Mouse (Mus musculus): ENCODE data around the gene Gpc3. TPM values are rescaled to one million over a fixed set of nuclear protein-coding genes. Genes with fewer than 3 reads are reported as not detected.

Gpc3 gene
- polyA plus RNA-seq, 1 experiment: 3.2 TPM

GRCm38 (mm10) chrX:52340251-52340650 is 273.5 kb downstream of the Gpc3 start:
- H3K4me1 ChIP-seq (ENCODE audit: control insufficient read depth, insufficient read depth, low read length): no peaks in the 10 kb centered on the region
- TF ChIP-seq POLR2A (IDR thresholded peaks at IDR 0.05; ENCODE audit: extremely low read depth, insufficient read depth, low read length): no peak
- H3K4me3 ChIP-seq (ENCODE audit: insufficient read depth, low read length): no peak overlapping the region
- no peak overlapping the region for H3K27ac ChIP-seq (ENCODE audit: insufficient read depth, low read length)

GRCm38 (mm10) chrX:52321791-52322190 is 292.0 kb downstream of the Gpc3 start:
- Histone ChIP-seq H3K4me1 (ENCODE audit: control insufficient read depth, insufficient read depth, low read length) (no peaks in the 10 kb centered on the region), H3K27ac (ENCODE audit: insufficient read depth, low read length) (no peak overlapping the region), H3K4me3 (ENCODE audit: insufficient read depth, low read length) (no peak overlapping the region)
- no peak for TF ChIP-seq CTCF (IDR thresholded peaks at IDR 0.05; ENCODE audit: extremely low read depth, insufficient read depth, low read length)
- TF ChIP-seq POLR2A (IDR thresholded peaks at IDR 0.05; ENCODE audit: extremely low read depth, insufficient read depth, low read length): no peak

- no peak overlapping the region for H3K27ac ChIP-seq (ENCODE audit: insufficient read depth, low read length)
- no peak overlapping the region for H3K4me3 ChIP-seq (ENCODE audit: insufficient read depth, low read length)
- TF ChIP-seq POLR2A (IDR thresholded peaks at IDR 0.05; ENCODE audit: extremely low read depth, insufficient read depth, low read length) (no peak), CTCF (IDR thresholded peaks at IDR 0.05; ENCODE audit: extremely low read depth, insufficient read depth, low read length) (no peak)
- H3K4me1 ChIP-seq (ENCODE audit: control insufficient read depth, insufficient read depth, low read length): no peaks in the 10 kb centered on the region
These were observed 293.1 kb downstream of the Gpc3 start for GRCm38 (mm10) chrX:52320653-52321052.

GRCm38 (mm10) chrX:52310976-52311375 is 302.8 kb downstream of the Gpc3 start:
- no peaks in the 10 kb centered on the region for H3K4me1 ChIP-seq (ENCODE audit: control insufficient read depth, insufficient read depth, low read length)
- H3K27ac ChIP-seq (ENCODE audit: insufficient read depth, low read length): no peak overlapping the region
- no peak overlapping the region for H3K4me3 ChIP-seq (ENCODE audit: insufficient read depth, low read length)
- no peak for TF ChIP-seq POLR2A (IDR thresholded peaks at IDR 0.05; ENCODE audit: extremely low read depth, insufficient read depth, low read length)
- no peak for TF ChIP-seq CTCF (IDR thresholded peaks at IDR 0.05; ENCODE audit: extremely low read depth, insufficient read depth, low read length)

GRCm38 (mm10) chrX:52305226-52305625 is 308.5 kb downstream of the Gpc3 start:
- Histone ChIP-seq H3K27ac (ENCODE audit: insufficient read depth, low read length) (no peak overlapping the region), H3K4me3 (ENCODE audit: insufficient read depth, low read length) (no peak overlapping the region), H3K4me1 (ENCODE audit: control insufficient read depth, insufficient read depth, low read length) (no peaks in the 10 kb centered on the region)
- TF ChIP-seq POLR2A (IDR thresholded peaks at IDR 0.05; ENCODE audit: extremely low read depth, insufficient read depth, low read length) (no peak), CTCF (IDR thresholded peaks at IDR 0.05; ENCODE audit: extremely low read depth, insufficient read depth, low read length) (no peak)

- TF ChIP-seq CTCF (IDR thresholded peaks at IDR 0.05; ENCODE audit: extremely low read depth, insufficient read depth, low read length): no peak
- TF ChIP-seq POLR2A (IDR thresholded peaks at IDR 0.05; ENCODE audit: extremely low read depth, insufficient read depth, low read length): no peak
- no peak overlapping the region for H3K4me3 ChIP-seq (ENCODE audit: insufficient read depth, low read length)
- no peak overlapping the region for H3K27ac ChIP-seq (ENCODE audit: insufficient read depth, low read length)
- H3K4me1 ChIP-seq (ENCODE audit: control insufficient read depth, insufficient read depth, low read length): no peaks in the 10 kb centered on the region
These were observed 325.0 kb downstream of the Gpc3 start for GRCm38 (mm10) chrX:52288792-52289191.

- TF ChIP-seq CTCF (IDR thresholded peaks at IDR 0.05; ENCODE audit: extremely low read depth, insufficient read depth, low read length) (no peak), POLR2A (IDR thresholded peaks at IDR 0.05; ENCODE audit: extremely low read depth, insufficient read depth, low read length) (no peak)
- no peaks in the 10 kb centered on the region for H3K4me1 ChIP-seq (ENCODE audit: control insufficient read depth, insufficient read depth, low read length)
- H3K4me3 ChIP-seq (ENCODE audit: insufficient read depth, low read length): no peak overlapping the region
- H3K27ac ChIP-seq (ENCODE audit: insufficient read depth, low read length): no peak overlapping the region
These were observed 325.8 kb downstream of the Gpc3 start for GRCm38 (mm10) chrX:52287944-52288343.

- TF ChIP-seq CTCF (IDR thresholded peaks at IDR 0.05; ENCODE audit: extremely low read depth, insufficient read depth, low read length) (no peak), POLR2A (IDR thresholded peaks at IDR 0.05; ENCODE audit: extremely low read depth, insufficient read depth, low read length) (no peak)
- no peaks in the 10 kb centered on the region for H3K4me1 ChIP-seq (ENCODE audit: control insufficient read depth, insufficient read depth, low read length)
These were observed 331.7 kb downstream of the Gpc3 start for GRCm38 (mm10) chrX:52282070-52282469.

GRCm38 (mm10) chrX:52281103-52281900 is 332.4 kb downstream of the Gpc3 start:
- no peaks in the 10 kb centered on the region for H3K4me1 ChIP-seq (ENCODE audit: control insufficient read depth, insufficient read depth, low read length)
- TF ChIP-seq POLR2A (IDR thresholded peaks at IDR 0.05; ENCODE audit: extremely low read depth, insufficient read depth, low read length): no peak
- TF ChIP-seq CTCF (IDR thresholded peaks at IDR 0.05; ENCODE audit: extremely low read depth, insufficient read depth, low read length): no peak
- H3K4me3 ChIP-seq (ENCODE audit: insufficient read depth, low read length): no peak overlapping the region
- H3K27ac ChIP-seq (ENCODE audit: insufficient read depth, low read length): no peak overlapping the region

More at GRCm38 (mm10) chrX:52282070-52282469, 331.7 kb downstream of the Gpc3 start:
- no peak overlapping the region for H3K4me3 ChIP-seq (ENCODE audit: insufficient read depth, low read length)
- no peak overlapping the region for H3K27ac ChIP-seq (ENCODE audit: insufficient read depth, low read length)

GRCm38 (mm10) chrX:52278687-52279359 is 334.9 kb downstream of the Gpc3 start:
- Histone ChIP-seq H3K27ac (ENCODE audit: insufficient read depth, low read length) (no peak overlapping the region), H3K4me1 (ENCODE audit: control insufficient read depth, insufficient read depth, low read length) (no peaks in the 10 kb centered on the region), H3K4me3 (ENCODE audit: insufficient read depth, low read length) (no peak overlapping the region)
- TF ChIP-seq POLR2A (IDR thresholded peaks at IDR 0.05; ENCODE audit: extremely low read depth, insufficient read depth, low read length): no peak
- TF ChIP-seq CTCF (IDR thresholded peaks at IDR 0.05; ENCODE audit: extremely low read depth, insufficient read depth, low read length): no peak

Data from cortical plate, adult 2 months (tissue).